Mouse (Mus musculus) spleen, adult 2 months (tissue): ENCODE measurements around the gene Fam89a.

ENCODE experiments used
- CTCF ChIP-seq: fragments of 200-500 bp; IDR thresholded peaks from 2 replicates; pipeline ENCODE4 v1.5.1; 2011; ENCODE audit warnings: mild to moderate bottlenecking, inconsistent platforms; ENCODE audit not compliant: insufficient read depth, insufficient read length, insufficient replicate concordance; ENCODE audit errors: extremely low read depth
- POLR2A ChIP-seq: fragments of 200-500 bp; IDR thresholded peaks from 2 replicates; pipeline ENCODE4 v1.6.1; 2011; ENCODE audit warnings: low read depth, low read length, inconsistent platforms

DNA sequence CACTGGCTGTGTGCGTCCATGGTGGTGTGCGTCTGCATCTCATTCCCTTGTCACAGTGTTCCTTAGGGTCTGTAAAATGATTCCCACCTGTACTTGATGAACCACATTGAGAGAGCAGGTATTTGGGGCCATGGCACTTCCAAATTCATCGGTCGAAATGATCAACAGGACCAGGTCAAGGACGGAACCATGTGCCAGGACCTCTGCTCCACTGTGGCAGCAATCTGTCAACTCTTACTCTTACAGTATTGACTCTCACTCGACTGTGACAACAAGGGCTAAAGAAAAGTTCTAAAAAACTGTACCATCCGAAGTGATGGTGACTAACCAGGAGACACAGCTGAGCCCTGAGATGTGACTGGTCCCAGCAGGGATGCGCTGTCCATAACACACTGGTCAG lies 3.8 kb upstream of the Fam89a start:
- TF ChIP-seq POLR2A = no peak
- no peak for TF ChIP-seq CTCF
